In genomic region chr4:123529230-123529629, GRCm38 (mm10) we compare ENCODE assay signal across 8 mouse cellular contexts.
DNase-seq lines count a peak whose midpoint lies in the region; ATAC-seq lines count a peak whose summit lies in the region.

No protein-coding gene starts in this region.

- H3K4me1 ChIP-seq in liver, embryonic 12.5 days = peaks cover 18% of the 10 kb centered on the region

- H3K9ac ChIP-seq in liver, embryonic 12.5 days = no peak overlapping the region

- H3K27me3 ChIP-seq in liver, embryonic 12.5 days (replicated peaks) = no peaks in the 10 kb centered on the region

- ATAC-seq in liver, embryonic 12.5 days = no peak
- peak; percentile 81 for ATAC-seq in granulocyte monocyte progenitor cell, adult 5-6 weeks (replicated peaks; ENCODE audit: poor library complexity, severe bottlenecking)

- no peak overlapping the region for H3K4me3 ChIP-seq in liver, embryonic 12.5 days

- 60% methylated on average over 6 of the region's 6 CpGs for WGBS in liver, embryonic 12.5 days (ENCODE audit: insufficient replicate concordance)

- no peaks in the 10 kb centered on the region for H3K9me3 ChIP-seq in liver, embryonic 12.5 days (replicated peaks)

- no peak overlapping the region for H3K27ac ChIP-seq in liver, embryonic 12.5 days

- H3K4me2 ChIP-seq in liver, embryonic 12.5 days = no peak overlapping the region

- no peaks in the 10 kb centered on the region for H3K36me3 ChIP-seq in liver, embryonic 12.5 days

- DNase-seq in liver (peak; percentile 20), MN1 (ENCODE audit: low spot score) (peak; percentile 37)
- DNase-seq in cerebellum, postnatal 25 days = peak; percentile 68 to 74
- peak; percentile 60 to 69 for DNase-seq in left cerebral cortex, postnatal 14 days (ENCODE audit: low spot score in 2 of 2)
- DNase-seq in naive thymus-derived CD4-positive, alpha-beta T cell, adult 2 months (ENCODE audit: low read depth) = peak; percentile 48
- no peak for DNase-seq in urinary bladder, adult 18-20 months (ENCODE audit: low spot score in 2 of 2)

- intact Hi-C loops in left cerebral cortex, postnatal 14 days (cut with DNase I) = no loop called here

Comparison
In these comparisons a context has a peak if more than half of its experiments do, and no peak if none do; other contexts are left out.
1. DNase-seq: peak in liver (single experiment), MN1 (single experiment), cerebellum, postnatal 25 days (2 of 2), left cerebral cortex, postnatal 14 days (2 of 2) and naive thymus-derived CD4-positive, alpha-beta T cell, adult 2 months (single experiment); none in urinary bladder, adult 18-20 months (0 of 2).